In the genomic region with DNA sequence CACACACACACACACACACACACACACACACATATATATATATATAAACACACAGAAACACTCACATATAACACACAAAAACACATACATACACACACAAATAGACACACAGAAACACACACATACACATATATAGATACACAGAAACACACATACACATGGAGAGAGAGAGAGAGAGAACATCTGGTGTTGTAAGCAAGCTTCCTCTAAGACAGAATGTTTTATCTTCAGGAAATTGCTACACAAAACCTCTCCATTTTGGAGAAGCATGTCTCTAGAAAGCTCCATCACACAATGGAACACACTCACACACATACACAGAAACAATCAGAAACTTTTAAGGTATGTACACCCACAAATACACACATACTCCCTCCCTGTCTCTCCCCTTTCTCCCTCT, we compare ENCODE assay signal across 28 mouse cellular contexts.
"Had no signal": no experiment of that assay in that cellular context is flagged by ENCODE, and none has a peak within 500 bp of the region (broad histone marks: within the 10 kb centered on the region; RNA-seq: fewer than 3 reads in every experiment).

No protein-coding gene starts in this region.

- DNase-seq: cerebellum, adult 2 months; cerebellum, adult 8-10 months; cerebellum, adult 9-10 months; cerebellum, adult 9-11 months; cerebellum, postnatal 10 days; cerebellum, postnatal 14 days; cerebellum, postnatal 25 days; cerebellum, postnatal 36 days; embryo, embryonic 11 days; forebrain, postnatal 0 days; gastrocnemius, adult 2 months; gastrocnemius, postnatal 10 days; gastrocnemius, postnatal 14 days; gastrocnemius, postnatal 25 days; gastrocnemius, postnatal 36 days; heart, adult 11 months; heart, adult 18-20 months; heart, adult 2 months had no signal

- H3K9ac ChIP-seq: embryonic facial prominence, embryonic 12.5 days; embryonic facial prominence, embryonic 13.5 days; embryonic facial prominence, embryonic 15.5 days; forebrain, embryonic 12.5 days; forebrain, embryonic 13.5 days; forebrain, embryonic 15.5 days; forebrain, postnatal 0 days had no signal

- H3K9me3 ChIP-seq: embryonic facial prominence, embryonic 10.5 days; embryonic facial prominence, embryonic 12.5 days; embryonic facial prominence, embryonic 13.5 days; embryonic facial prominence, embryonic 15.5 days; forebrain, embryonic 10.5 days; forebrain, embryonic 12.5 days; forebrain, embryonic 13.5 days; forebrain, embryonic 15.5 days had no signal

- ATAC-seq: forebrain, embryonic 14.5 days; forebrain, embryonic 15.5 days; forebrain, postnatal 0 days had no signal

- H3K4me2 ChIP-seq: embryonic facial prominence, embryonic 12.5 days; embryonic facial prominence, embryonic 13.5 days; embryonic facial prominence, embryonic 15.5 days; forebrain, embryonic 12.5 days; forebrain, embryonic 13.5 days; forebrain, embryonic 15.5 days had no signal

- H3K27ac ChIP-seq: embryonic facial prominence, embryonic 10.5 days; embryonic facial prominence, embryonic 12.5 days; embryonic facial prominence, embryonic 13.5 days; embryonic facial prominence, embryonic 15.5 days; forebrain, embryonic 10.5 days; forebrain, embryonic 12.5 days; forebrain, embryonic 13.5 days; forebrain, embryonic 15.5 days; gastrocnemius, adult 2 months; heart, adult 2 months had no signal

- H3K4me1 ChIP-seq: embryonic facial prominence, embryonic 12.5 days; embryonic facial prominence, embryonic 15.5 days; forebrain, embryonic 13.5 days had no signal

- H3K4me3 ChIP-seq: embryonic facial prominence, embryonic 10.5 days; embryonic facial prominence, embryonic 12.5 days; embryonic facial prominence, embryonic 13.5 days; embryonic facial prominence, embryonic 15.5 days; erythroblast, embryonic 14.5 days; forebrain, embryonic 10.5 days; forebrain, embryonic 12.5 days; forebrain, embryonic 13.5 days; forebrain, embryonic 15.5 days; gastrocnemius, adult 2 months; heart, adult 2 months had no signal

- H3K27me3 ChIP-seq: embryonic facial prominence, embryonic 12.5 days; embryonic facial prominence, embryonic 13.5 days; embryonic facial prominence, embryonic 15.5 days; forebrain, embryonic 13.5 days; forebrain, embryonic 15.5 days had no signal
